Mouse (Mus musculus) heart, postnatal 0 days (tissue): ENCODE data around the gene Tmem50b. TPM values are rescaled to one million over a fixed set of nuclear protein-coding genes. Genes with fewer than 3 reads are reported as not detected.

ENCODE experiments used
- ATAC-seq: fragments of 200-750 bp; cut with Nextera tagmentation; 2 replicates; pipeline ENCODE4 v1.8.0; 2017; ENCODE audit warnings: low read depth, moderate number of reproducible peaks, moderate library complexity; ENCODE audit not compliant: insufficient read depth
- DNase-seq: peaks from one replicate; pipeline ENCODE4 v3.0.0-alpha.2; 2016; ENCODE audit warnings: low spot score
- H3K27ac ChIP-seq: fragments of 300-500 bp; sonication (generic); 2 replicates; pipeline ENCODE4 v1.5.1; 2014; ENCODE audit warnings: low read depth, mild to moderate bottlenecking
- H3K27me3 ChIP-seq: fragments of 300-500 bp; sonication (generic); 2 replicates; pipeline ENCODE4 v1.6.1; 2014; ENCODE audit warnings: low read length, mixed read lengths; ENCODE audit not compliant: control insufficient read depth, insufficient read depth
- H3K36me3 ChIP-seq: fragments of 300-500 bp; sonication (generic); replicated peaks from 2 replicates; pipeline ENCODE4 v1.6.1; 2014; ENCODE audit warnings: low read length, mixed read lengths; ENCODE audit not compliant: control insufficient read depth, insufficient read depth
- H3K4me1 ChIP-seq: fragments of 300-500 bp; sonication (generic); 2 replicates; pipeline ENCODE4 v1.6.1; 2014; ENCODE audit warnings: antibody characterized with exemption; ENCODE audit not compliant: control insufficient read depth, insufficient read depth
- H3K4me2 ChIP-seq: fragments of 300-500 bp; sonication (generic); 2 replicates; pipeline ENCODE4 v1.6.1; 2014; ENCODE audit warnings: low read depth, mild to moderate bottlenecking, low read length, moderate library complexity
- H3K4me3 ChIP-seq: fragments of 300-500 bp; sonication (generic); 2 replicates; pipeline ENCODE4 v1.5.1; 2014; ENCODE audit warnings: low read depth, low read length
- H3K9ac ChIP-seq: fragments of 300-500 bp; sonication (generic); replicated peaks from 2 replicates; pipeline ENCODE4 v1.6.1; 2014; ENCODE audit warnings: low read depth, low read length, mixed read lengths
- H3K9me3 ChIP-seq: fragments of 300-500 bp; sonication (generic); replicated peaks from 2 replicates; pipeline ENCODE4 v1.6.1; 2016; ENCODE audit warnings: low read length; ENCODE audit not compliant: control insufficient read depth
- CTCF ChIP-seq: IDR thresholded peaks from 2 replicates; pipeline ENCODE4 v1.5.1; 2016; ENCODE audit warnings: antibody characterized with exemption, control low read depth, low read depth
- EP300 ChIP-seq: IDR thresholded peaks from 2 replicates; pipeline ENCODE4 v1.6.1; 2016; ENCODE audit warnings: antibody characterized with exemption, low read depth
- WGBS: fragments of 180-500 bp; shearing (Covaris S2); extraction: QIAGEN DNeasy Blood & Tissue Kit; methylation state at CpG from one replicate; pipeline ENCODE4 v1.1.7; 2014; 5-methylcytosine and 5-hydroxymethylcytosine counted together
- polyA plus RNA-seq: library from polyadenylated mRNA; unstranded; fragments of >200 nt; fragmentation: Nextera tagmentation; extraction: Ambion mirVana; gene quantifications from 2 replicates; pipeline ENCODE4 v1.2.1, GENCODE M21; 2015
- total RNA-seq: library from RNA; depleted of rRNA; stranded (reverse); fragments of >200 nt; gene quantifications from 2 replicates; pipeline ENCODE4 v1.2.3, GENCODE M21; 2014; ENCODE audit warnings: low replicate concordance

Gene Tmem50b
- total and polyA plus RNA-seq, 2 experiments from 2014 or later: 51.1 to 62.6 TPM

DNA sequence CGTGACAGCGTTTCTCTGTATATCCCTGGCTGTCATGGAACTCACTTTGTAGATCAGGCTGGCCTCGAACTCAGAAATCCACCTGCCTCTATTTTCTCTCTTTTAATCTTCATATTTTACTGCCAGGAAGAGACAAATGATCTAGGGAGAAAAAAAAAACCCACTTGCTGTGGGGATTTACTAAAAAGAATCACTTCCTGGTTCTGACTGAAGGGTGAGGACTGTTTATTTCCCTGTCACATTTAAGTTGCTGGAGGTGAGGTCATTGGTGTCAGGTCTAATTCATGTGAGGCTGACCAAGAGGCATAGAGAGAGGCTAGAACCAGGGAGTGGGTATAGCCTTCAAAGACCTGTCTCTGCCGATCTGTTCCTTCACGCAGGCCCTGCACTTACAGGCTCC, 48.0 kb downstream of the Tmem50b start:
- TF ChIP-seq CTCF (no peak), EP300 (no peak)
- Histone ChIP-seq H3K4me2 (peak overlapping the region; percentile 92), H3K36me3 (no peaks in the 10 kb centered on the region), H3K27me3 (no peaks in the 10 kb centered on the region), H3K4me1 (peaks cover 69% of the 10 kb centered on the region), H3K9me3 (no peaks in the 10 kb centered on the region), H3K9ac (no peak overlapping the region), H3K4me3 (peak overlapping the region; percentile 84; the same call in 1 of the 2 replicates), H3K27ac (peak overlapping the region; percentile 93)
- ATAC-seq (no peak), DNase-seq (no peak)
- 53% methylated on average over 5 of the region's 5 CpGs for WGBS

DNA sequence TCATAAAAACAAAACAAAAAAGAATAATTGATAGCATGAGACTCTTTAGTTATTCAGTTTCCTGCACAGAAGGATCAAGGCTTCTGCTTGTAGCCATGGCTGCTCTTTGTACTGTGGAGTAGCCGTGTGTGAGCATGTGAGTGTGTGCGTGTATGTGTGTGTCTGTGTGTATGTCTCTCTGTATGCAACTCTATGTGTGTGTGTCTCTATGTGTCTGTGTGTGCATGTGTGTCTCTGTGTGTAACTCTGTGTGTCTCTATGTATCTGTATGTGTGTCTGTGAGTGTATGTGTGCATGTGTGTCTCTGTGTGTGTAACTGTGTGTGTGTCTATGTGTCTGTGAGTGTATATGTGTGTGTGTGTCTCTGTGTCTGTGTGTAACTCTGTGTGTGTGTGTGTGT, 48.6 kb downstream of the Tmem50b start:
- WGBS: 47% methylated on average over 2 of the region's 2 CpGs
- Histone ChIP-seq H3K4me1 (peaks cover 63% of the 10 kb centered on the region), H3K9ac (peak overlapping the region; percentile 89)

DNA sequence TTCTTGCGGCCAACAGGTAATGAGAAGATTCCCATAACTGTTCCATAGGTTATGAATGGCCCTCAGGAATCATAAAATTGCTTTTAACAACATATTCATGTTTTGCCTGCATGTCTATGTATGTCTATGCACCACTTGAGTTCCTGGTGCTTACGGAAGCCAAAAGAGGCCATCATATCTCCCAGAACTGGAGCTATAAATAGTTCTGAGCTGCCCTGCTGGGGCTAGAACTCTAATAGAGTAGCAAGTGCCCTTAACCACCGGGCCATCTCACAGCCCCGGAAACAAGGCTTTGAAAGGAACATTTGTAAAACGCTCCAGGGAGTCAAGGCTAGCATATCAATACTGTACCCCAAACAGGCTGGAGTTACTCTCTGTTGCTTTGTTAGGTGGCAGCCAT, 49.0 kb downstream of the Tmem50b start:
- ATAC-seq: no peak
- peak overlapping the region; percentile 93 for H3K27ac ChIP-seq
- H3K4me1 ChIP-seq: peaks cover 59% of the 10 kb centered on the region
- peak overlapping the region; percentile 89 for H3K9ac ChIP-seq
- WGBS: 10% methylated on average over 5 of the region's 5 CpGs
- H3K4me3 ChIP-seq: peak overlapping the region; percentile 84
- TF ChIP-seq CTCF (no peak), EP300 (no peak)
- H3K27me3 ChIP-seq: no peaks in the 10 kb centered on the region
- peak; percentile 74 for DNase-seq
- no peaks in the 10 kb centered on the region for H3K9me3 ChIP-seq
- peak overlapping the region; percentile 92 for H3K4me2 ChIP-seq
- H3K36me3 ChIP-seq: no peaks in the 10 kb centered on the region

More for the DNA sequence above, 48.6 kb downstream of the Tmem50b start:
- peak overlapping the region; percentile 93 for H3K27ac ChIP-seq
- ATAC-seq (no peak), DNase-seq (no peak)
- H3K9me3 ChIP-seq: no peaks in the 10 kb centered on the region
- peak overlapping the region; percentile 84 for H3K4me3 ChIP-seq
- no peaks in the 10 kb centered on the region for H3K27me3 ChIP-seq
- no peaks in the 10 kb centered on the region for H3K36me3 ChIP-seq
- TF ChIP-seq CTCF (no peak), EP300 (no peak)
- peak overlapping the region; percentile 92 for H3K4me2 ChIP-seq

DNA sequence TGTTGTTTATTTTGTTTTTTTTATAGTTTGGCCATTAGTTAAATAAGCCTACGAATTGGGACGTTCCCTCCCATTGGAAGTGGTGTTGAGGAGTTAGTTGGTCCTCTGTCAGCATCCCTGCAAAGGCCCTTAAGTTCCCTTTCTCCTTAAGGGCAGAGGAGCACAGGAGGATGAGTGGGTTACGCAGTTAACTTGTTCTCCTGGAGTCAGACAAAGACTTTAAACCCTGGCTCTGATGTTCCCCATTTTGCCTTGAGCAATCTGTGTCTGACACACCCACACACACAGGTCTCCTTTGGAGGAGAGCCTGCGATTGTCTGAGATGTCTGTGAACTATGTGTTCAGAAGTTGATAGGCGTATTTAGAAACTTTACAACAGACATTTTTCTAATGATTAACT, 49.6 kb downstream of the Tmem50b start:
- no peak for TF ChIP-seq EP300
- no peak for TF ChIP-seq CTCF
- H3K4me1 ChIP-seq: peaks cover 53% of the 10 kb centered on the region
- peak overlapping the region; percentile 93 for H3K27ac ChIP-seq
- peak; percentile 18 for DNase-seq
- WGBS: 12% methylated on average over 5 of the region's 5 CpGs
- H3K9ac ChIP-seq: peak overlapping the region; percentile 89
- no peak for ATAC-seq
- no peaks in the 10 kb centered on the region for H3K27me3 ChIP-seq
- peak overlapping the region; percentile 92 for H3K4me2 ChIP-seq
- no peaks in the 10 kb centered on the region for H3K36me3 ChIP-seq
- peak overlapping the region; percentile 84 for H3K4me3 ChIP-seq
- H3K9me3 ChIP-seq: no peaks in the 10 kb centered on the region

DNA sequence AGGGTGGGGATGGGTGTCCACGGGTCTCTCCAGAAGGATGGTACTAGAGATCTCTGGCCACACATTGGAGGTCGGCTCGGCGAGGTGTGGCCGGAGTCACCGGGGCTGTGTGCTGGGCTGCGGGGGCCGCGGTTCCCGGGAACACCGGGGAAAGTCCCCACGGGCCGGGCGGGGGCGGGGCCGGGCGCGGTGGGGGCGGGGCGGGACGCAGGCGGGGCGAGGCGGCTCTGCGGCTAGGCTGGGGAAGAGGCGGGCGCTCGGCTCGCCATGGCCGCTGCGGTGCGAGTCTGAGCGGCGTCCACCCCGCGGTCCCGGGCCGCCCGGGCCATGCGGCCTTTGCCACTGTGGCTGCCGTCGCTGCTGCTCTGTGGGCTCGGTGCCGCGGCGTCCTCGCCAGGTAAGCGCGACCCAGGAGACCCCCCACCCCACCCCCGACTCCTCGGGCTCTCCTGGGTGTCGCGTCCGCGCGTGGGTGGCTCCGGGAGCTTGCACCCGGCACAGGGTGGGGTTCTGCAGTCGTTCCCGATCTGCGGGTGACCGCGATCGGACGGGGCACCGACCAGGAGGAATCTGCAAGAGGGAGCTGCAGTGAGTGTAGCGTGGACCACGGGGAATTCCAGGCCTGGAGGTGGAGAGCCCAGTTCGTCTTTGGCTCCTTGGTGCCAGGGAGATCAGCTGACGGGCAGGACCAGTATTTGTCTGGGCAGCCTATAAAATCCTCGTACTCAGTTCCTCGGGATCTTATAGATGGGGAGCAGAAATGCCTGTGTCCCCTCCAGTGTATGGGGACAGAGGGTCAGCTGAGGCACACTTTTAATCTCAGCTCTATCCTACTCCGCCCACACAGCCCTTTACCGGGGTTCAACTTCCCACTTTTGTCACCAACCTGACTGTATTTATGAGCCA, 50.5 kb downstream of the Tmem50b start, which contains the start of gene Ifngr2:
Gene Ifngr2, plus strand, starts transcription at position 237 of the 906 bp plus-strand sequence.
- Histone ChIP-seq H3K4me1 (peaks cover 48% of the 10 kb centered on the region), H3K9me3 (no peaks in the 10 kb centered on the region), H3K4me2 (peak within 1 kb of the TSS; percentile 92), H3K9ac (peak within 1 kb of the TSS; percentile 89), H3K36me3 (no peaks in the 10 kb centered on the region), H3K4me3 (peak within 1 kb of the TSS; percentile 84), H3K27ac (peak within 1 kb of the TSS; percentile 93), H3K27me3 (no peaks in the 10 kb centered on the region)
- TF ChIP-seq EP300: no peak
- no peak for TF ChIP-seq CTCF
- ATAC-seq: peak; percentile 88
- under 1% methylated on average over 45 of the region's 74 CpGs for WGBS
- DNase-seq: peak; percentile 63
